Mouse (Mus musculus) embryonic fibroblast, embryonic 13.5 days (primary cell): ENCODE data around the gene Gm17349.

ENCODE experiments used
- CTCF ChIP-seq: IDR thresholded peaks from 2 replicates; pipeline ENCODE4 v1.5.1; 2011; ENCODE audit warnings: mild to moderate bottlenecking, control low read depth, low read length, moderate library complexity, borderline replicate concordance; ENCODE audit not compliant: insufficient read depth
- POLR2A ChIP-seq: IDR thresholded peaks from 2 replicates; pipeline ENCODE4 v1.6.1; 2011; ENCODE audit warnings: low read depth, mild to moderate bottlenecking, control low read depth, low read length, moderate library complexity

- no peak for TF ChIP-seq POLR2A
- TF ChIP-seq CTCF = no peak
Observed at GRCm38 (mm10) chr15:99697309-99697708, 8.0 kb downstream of the Gm17349 start.
